Comparison of ENCODE assay signal across 11 mouse cellular contexts in the genomic region with DNA sequence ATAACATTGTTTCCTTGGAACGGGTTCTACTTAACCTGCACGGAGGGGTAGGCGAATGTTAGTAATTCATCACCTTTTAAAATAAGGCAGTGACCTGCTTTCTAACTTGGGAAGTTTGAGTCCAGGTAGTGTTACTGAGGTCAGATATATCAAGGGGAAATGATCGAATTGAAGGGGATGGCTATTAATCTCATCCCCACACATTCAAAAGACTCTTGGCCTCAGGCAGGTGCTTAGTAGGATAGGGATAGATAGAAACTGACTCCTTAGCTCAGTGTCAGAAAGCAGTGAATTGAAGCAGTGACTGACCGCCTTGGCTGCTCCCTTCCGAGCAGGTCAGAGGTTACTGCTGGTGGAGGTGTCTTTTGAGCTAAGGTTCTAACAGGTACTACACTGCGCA. TPM values are rescaled to one million over a fixed set of nuclear protein-coding genes. Genes with fewer than 3 reads are reported as not detected.
A peak's percentile ranks its signal among the peaks of the same experiment; 100 is the strongest.
DNase-seq lines count a peak whose midpoint lies in the region; ATAC-seq lines count a peak whose summit lies in the region.
"Had no signal": no experiment of that assay in that cellular context is flagged by ENCODE, and none has a peak within 500 bp of the region (broad histone marks: within the 10 kb centered on the region; RNA-seq: fewer than 3 reads in every experiment).

No protein-coding gene starts in this region.

- H3K27me3 ChIP-seq in kidney, embryonic 15.5 days: no peaks in the 10 kb centered on the region
- no peaks in the 10 kb centered on the region for H3K27me3 ChIP-seq in embryonic facial prominence, embryonic 12.5 days
- H3K27me3 ChIP-seq in midbrain, embryonic 15.5 days (replicated peaks): no peaks in the 10 kb centered on the region

- H3K9me3 ChIP-seq in kidney, embryonic 15.5 days (replicated peaks): no peaks in the 10 kb centered on the region
- H3K9me3 ChIP-seq in embryonic facial prominence, embryonic 12.5 days: no peaks in the 10 kb centered on the region
- H3K9me3 ChIP-seq in midbrain, embryonic 15.5 days: no peaks in the 10 kb centered on the region

- peak overlapping the region; percentile 88 for H3K4me3 ChIP-seq in kidney, embryonic 15.5 days (replicated peaks)
- peak overlapping the region; percentile 99 for H3K4me3 ChIP-seq in embryonic facial prominence, embryonic 12.5 days
- H3K4me3 ChIP-seq in midbrain, embryonic 15.5 days: 0 out of 2 replicates have a peak overlapping the region, but pooled peaks have one; percentile 77

- peak overlapping the region; percentile 69 for H3K4me2 ChIP-seq in kidney, embryonic 15.5 days
- H3K4me2 ChIP-seq in embryonic facial prominence, embryonic 12.5 days (replicated peaks): peak overlapping the region; percentile 67
- H3K4me2 ChIP-seq in midbrain, embryonic 15.5 days: peak overlapping the region; percentile 84; the same call in 1 of the 2 replicates

- no peak overlapping the region for H3K27ac ChIP-seq in kidney, embryonic 15.5 days
- no peak overlapping the region for H3K27ac ChIP-seq in embryonic facial prominence, embryonic 12.5 days
- H3K27ac ChIP-seq in midbrain, embryonic 15.5 days: no peak overlapping the region
- H3K27ac ChIP-seq: layer of hippocampus, adult 2 months had no signal

- intact Hi-C loops in left cerebral cortex, postnatal 4 days (cut with DNase I): no loop called here

- H3K36me3 ChIP-seq in kidney, embryonic 15.5 days: peaks cover 30% of the 10 kb centered on the region
- H3K36me3 ChIP-seq in embryonic facial prominence, embryonic 12.5 days: peaks cover 25% of the 10 kb centered on the region
- no peaks in the 10 kb centered on the region; the same call in 1 of the 2 replicates for H3K36me3 ChIP-seq in midbrain, embryonic 15.5 days (replicated peaks)

- peak overlapping the region; percentile 95 for H3K9ac ChIP-seq in kidney, embryonic 15.5 days
- H3K9ac ChIP-seq in embryonic facial prominence, embryonic 12.5 days: no peak overlapping the region
- no peak overlapping the region for H3K9ac ChIP-seq in midbrain, embryonic 15.5 days

- H3K4me1 ChIP-seq in kidney, embryonic 15.5 days: peaks cover 44% of the 10 kb centered on the region
- H3K4me1 ChIP-seq in embryonic facial prominence, embryonic 12.5 days: peaks cover 17% of the 10 kb centered on the region
- H3K4me1 ChIP-seq in midbrain, embryonic 15.5 days: peaks cover 33% of the 10 kb centered on the region

- DNase-seq in kidney, adult 9 months: no peak
- peak; percentile 33 for DNase-seq in induced T-regulatory cell, adult 2 months (ENCODE audit: low read depth)
- DNase-seq in left cerebral cortex, postnatal 4 days: no peak
- no peak for DNase-seq in cerebellum, postnatal 4 days (ENCODE audit: low spot score in 2 of 2)
- DNase-seq: cerebellum, postnatal 25 days; retina, postnatal 1 day had no signal

- ATAC-seq in kidney, embryonic 15.5 days (replicated peaks; ENCODE audit: low FRiP score): no peak
- no peak for ATAC-seq in embryonic facial prominence, embryonic 12.5 days (ENCODE audit: insufficient number of reproducible peaks, insufficient read depth, low FRiP score, low TSS enrichment)
- no peak for ATAC-seq in midbrain, embryonic 15.5 days (replicated peaks)
- no peak for ATAC-seq in activated CD4-positive, CD25-positive, alpha-beta regulatory T cell, adult 4 months

- 76% methylated on average over 7 of the region's 7 CpGs for WGBS in kidney, embryonic 15.5 days
- WGBS in embryonic facial prominence, embryonic 12.5 days: 93% methylated on average over 7 of the region's 7 CpGs
- 93% methylated on average over 7 of the region's 7 CpGs for WGBS in midbrain, embryonic 15.5 days

RNA-seq across cellular contexts. Expression of a gene that starts 2.0 kb away (rescaled TPM):
- 199 and 203 TPM in 2 replicates for polyA plus RNA-seq in kidney, embryonic 15.5 days (2015; fragmentation: Nextera tagmentation; extraction: Ambion mirVana)
- 237 TPM in 2 replicates for polyA plus RNA-seq in embryonic facial prominence, embryonic 12.5 days (2016; fragmentation: Nextera tagmentation; extraction: Ambion mirVana)
- polyA plus RNA-seq in midbrain, embryonic 15.5 days (2015; fragmentation: Nextera tagmentation; extraction: Ambion mirVana): 104 and 105 TPM in 2 replicates
- polyA plus RNA-seq in activated CD4-positive, CD25-positive, alpha-beta regulatory T cell, adult 4 months (2017; shearing (Covaris generic)): 10 to 100 TPM; 62.4 to 65.3 TPM
- total RNA-seq in left cerebral cortex, postnatal 4 days (2021): 10 to 100 TPM; 53.1 to 56.4 TPM

RNA-seq across cellular contexts. Expression of a gene that starts 10.4 kb away (rescaled TPM):
- 402 and 413 TPM in 2 replicates for polyA plus RNA-seq in kidney, embryonic 15.5 days (2015; fragmentation: Nextera tagmentation; extraction: Ambion mirVana)
- 297 and 344 TPM in 2 replicates for polyA plus RNA-seq in embryonic facial prominence, embryonic 12.5 days (2016; fragmentation: Nextera tagmentation; extraction: Ambion mirVana)
- polyA plus RNA-seq in midbrain, embryonic 15.5 days (2015; fragmentation: Nextera tagmentation; extraction: Ambion mirVana): 225 and 229 TPM in 2 replicates
- 100 to 1,000 TPM; 224 to 229 TPM for polyA plus RNA-seq in activated CD4-positive, CD25-positive, alpha-beta regulatory T cell, adult 4 months (2017; shearing (Covaris generic))
- 100 to 1,000 TPM; 124 to 130 TPM for total RNA-seq in left cerebral cortex, postnatal 4 days (2021)

RNA-seq across cellular contexts. Expression of a gene that starts 48.5 kb away (rescaled TPM):
- polyA plus RNA-seq in kidney, embryonic 15.5 days (2015; fragmentation: Nextera tagmentation; extraction: Ambion mirVana): 1,364 and 1,510 TPM in 2 replicates
- 772 and 814 TPM in 2 replicates for polyA plus RNA-seq in embryonic facial prominence, embryonic 12.5 days (2016; fragmentation: Nextera tagmentation; extraction: Ambion mirVana)
- 482 and 547 TPM in 2 replicates for polyA plus RNA-seq in midbrain, embryonic 15.5 days (2015; fragmentation: Nextera tagmentation; extraction: Ambion mirVana)
- polyA plus RNA-seq in activated CD4-positive, CD25-positive, alpha-beta regulatory T cell, adult 4 months (2017; shearing (Covaris generic)): not detected
- total RNA-seq in left cerebral cortex, postnatal 4 days (2021): 100 to 1,000 TPM; 228 to 243 TPM

Comparison
In these comparisons a context has a peak if more than half of its experiments do, and no peak if none do; other contexts are left out.
1. RNA of a gene that starts 48.5 kb away (polyA plus RNA-seq): 1,364 to 1,510 TPM in kidney, embryonic 15.5 days, 772 to 814 TPM in embryonic facial prominence, embryonic 12.5 days and 482 to 547 TPM in midbrain, embryonic 15.5 days; not detected in activated CD4-positive, CD25-positive, alpha-beta regulatory T cell, adult 4 months; every median in the first group is over 100 times any median in the second.
2. Peak in every context shown above with its lines, with median percentiles within 50 percentile points of each other: H3K4me2 ChIP-seq and H3K4me3 ChIP-seq.